Mouse (Mus musculus): Measurements from ENCODE around the gene Cdc42. TPM values are rescaled to one million over a fixed set of nuclear protein-coding genes. Genes with fewer than 3 reads are reported as not detected.

Gene Cdc42
- polyA plus RNA-seq, 1 experiment, result 422 TPM

GRCm38 (mm10) chr4:137287206-137287605 is 70.3 kb downstream of the Cdc42 start:
- DNase-seq (ENCODE audit: extremely low spot score in 1 of 2, low spot score in 1 of 2), result no peak

DNA sequence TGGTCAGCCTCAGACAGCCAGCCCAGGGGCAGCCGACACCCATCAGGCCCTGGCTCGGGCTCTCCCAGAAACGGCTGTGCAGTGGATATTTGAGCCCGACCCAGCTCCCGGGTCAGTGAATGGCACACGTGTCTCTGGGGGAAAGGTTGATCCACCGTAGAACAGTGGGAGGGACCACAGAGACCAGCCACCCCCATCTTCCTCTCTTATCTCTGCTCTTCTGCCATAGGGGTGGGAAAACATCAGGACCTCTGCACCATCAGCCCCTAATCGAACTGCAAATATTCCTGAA is 70.9 kb downstream of the Cdc42 start:
- DNase-seq (ENCODE audit: extremely low spot score in 1 of 2, low spot score in 1 of 2), result no peak

DNA sequence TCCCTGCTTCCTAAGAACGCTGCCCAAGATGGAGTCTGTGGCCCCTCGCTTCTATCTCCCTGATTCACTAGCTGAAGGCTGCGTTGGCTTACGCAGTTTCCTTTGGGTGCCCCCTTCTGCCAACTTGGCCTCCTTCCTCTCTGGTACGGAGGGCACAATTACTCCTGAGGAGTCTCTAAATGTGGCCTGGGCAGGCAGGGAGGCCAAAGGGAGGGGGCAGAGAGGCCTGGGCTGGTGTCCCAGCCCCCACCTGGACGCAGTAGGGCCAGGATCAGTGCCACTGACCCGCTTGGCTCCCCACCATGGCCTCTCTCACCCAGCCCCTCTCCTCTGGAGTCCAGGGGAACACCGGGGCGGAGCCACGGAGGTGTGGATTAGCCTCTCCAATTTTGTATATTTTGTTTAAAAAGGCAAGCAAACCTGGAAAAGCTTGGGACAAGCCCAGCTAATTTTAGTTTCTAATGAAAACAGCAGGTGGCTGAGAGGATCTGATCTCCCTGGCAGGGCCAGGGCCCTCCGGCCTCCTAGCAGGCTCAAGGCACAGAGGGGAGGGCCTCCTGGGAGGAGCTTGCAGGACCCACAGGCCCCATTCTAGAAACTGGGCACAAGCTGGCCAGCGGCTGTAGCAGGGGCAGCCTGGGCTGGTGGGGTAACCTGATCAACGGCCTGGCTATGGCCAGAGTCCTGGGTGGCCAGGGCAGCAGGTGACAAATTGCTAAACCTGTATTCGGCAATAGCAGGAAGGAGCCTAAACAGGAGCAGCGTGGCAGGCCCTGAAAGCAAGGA is 71.5 kb downstream of the Cdc42 start:
- no peak for DNase-seq (ENCODE audit: extremely low spot score in 1 of 2, low spot score in 1 of 2)

DNA sequence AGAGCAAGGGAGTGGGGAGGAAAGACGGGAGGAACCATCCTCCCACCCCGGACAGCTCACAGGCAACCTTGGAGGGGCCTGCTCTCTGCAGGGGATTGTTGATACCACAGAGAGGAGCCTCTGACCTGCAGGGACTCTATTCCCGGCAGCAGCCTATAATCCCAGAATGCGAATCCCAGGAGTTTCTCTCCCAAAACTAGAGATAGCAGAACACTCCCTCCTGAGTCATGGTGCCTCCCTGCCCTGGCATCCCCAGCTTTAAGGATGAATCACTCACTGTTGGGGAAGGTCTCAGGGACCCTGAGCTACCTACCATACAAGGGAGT is 74.2 kb downstream of the Cdc42 start:
- no peak for DNase-seq (ENCODE audit: extremely low spot score in 1 of 2, low spot score in 1 of 2)

DNA sequence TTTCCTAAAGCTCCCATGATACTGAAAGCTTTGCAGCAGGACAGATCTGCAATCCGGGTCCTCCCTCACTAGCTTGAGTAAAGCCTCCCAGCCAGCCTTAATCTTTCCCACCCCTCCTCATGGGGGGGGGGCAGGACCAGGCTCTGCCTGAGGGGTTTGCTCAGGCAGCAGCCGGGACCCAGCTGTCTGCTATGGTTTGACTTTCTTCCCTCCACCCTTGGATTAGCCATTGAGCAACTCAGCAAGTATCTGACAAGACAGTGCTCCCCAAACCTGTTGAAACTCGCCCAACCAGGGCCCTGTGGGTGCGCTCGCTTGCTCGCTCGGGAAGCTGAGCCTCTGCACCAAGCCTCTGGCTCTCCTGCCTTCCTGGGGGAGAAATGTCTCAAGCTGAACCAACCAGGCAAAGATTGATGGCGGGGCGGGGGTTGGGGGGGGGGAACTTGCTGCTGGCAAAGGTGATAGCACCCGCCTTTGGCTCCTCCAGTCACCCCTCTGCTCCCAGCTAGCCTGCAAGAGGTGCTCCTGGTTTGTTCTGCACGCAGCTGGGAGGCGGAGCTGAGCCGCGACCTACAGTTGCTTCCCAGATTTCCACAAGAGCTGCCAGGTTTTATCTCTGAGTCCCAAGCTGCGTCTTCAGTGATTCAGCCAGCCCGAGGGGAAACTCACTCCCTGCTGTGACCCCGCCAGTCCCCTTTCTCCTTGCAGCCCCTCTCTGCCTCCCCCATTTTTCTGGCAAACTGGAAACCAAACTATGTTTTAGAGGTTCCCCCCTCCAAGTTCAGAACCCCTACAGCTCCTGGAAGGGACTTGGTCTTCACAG is 74.7 kb downstream of the Cdc42 start:
- DNase-seq (ENCODE audit: extremely low spot score in 1 of 2, low spot score in 1 of 2), result no peak

GRCm38 (mm10) chr4:137282122-137282521 is 75.4 kb downstream of the Cdc42 start:
- DNase-seq (ENCODE audit: extremely low spot score in 1 of 2, low spot score in 1 of 2), result no peak

DNA sequence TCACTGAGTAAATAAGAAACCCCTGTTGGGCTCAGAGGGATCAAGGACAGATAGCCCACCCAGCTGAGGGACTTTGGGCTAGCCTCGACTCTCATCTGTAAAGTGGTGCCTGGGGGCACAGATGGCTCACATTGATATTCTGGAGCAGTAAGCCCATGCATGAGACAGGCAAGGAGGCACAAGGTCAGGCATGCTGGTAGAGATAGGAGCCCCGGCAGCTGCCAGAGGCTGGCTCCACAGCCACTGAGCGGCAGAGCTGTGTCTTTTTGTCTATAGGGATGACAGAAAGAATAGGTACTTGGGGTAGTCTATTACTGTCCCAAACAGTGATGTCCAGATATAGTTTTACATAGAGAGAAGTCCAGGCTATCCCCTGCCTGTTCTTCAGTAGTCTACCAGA is 76.2 kb downstream of the Cdc42 start:
- no peak for DNase-seq (ENCODE audit: extremely low spot score in 1 of 2, low spot score in 1 of 2)

- no peak for DNase-seq (ENCODE audit: extremely low spot score in 1 of 2, low spot score in 1 of 2)
These were observed 78.2 kb downstream of the Cdc42 start for GRCm38 (mm10) chr4:137279346-137279745.

DNA sequence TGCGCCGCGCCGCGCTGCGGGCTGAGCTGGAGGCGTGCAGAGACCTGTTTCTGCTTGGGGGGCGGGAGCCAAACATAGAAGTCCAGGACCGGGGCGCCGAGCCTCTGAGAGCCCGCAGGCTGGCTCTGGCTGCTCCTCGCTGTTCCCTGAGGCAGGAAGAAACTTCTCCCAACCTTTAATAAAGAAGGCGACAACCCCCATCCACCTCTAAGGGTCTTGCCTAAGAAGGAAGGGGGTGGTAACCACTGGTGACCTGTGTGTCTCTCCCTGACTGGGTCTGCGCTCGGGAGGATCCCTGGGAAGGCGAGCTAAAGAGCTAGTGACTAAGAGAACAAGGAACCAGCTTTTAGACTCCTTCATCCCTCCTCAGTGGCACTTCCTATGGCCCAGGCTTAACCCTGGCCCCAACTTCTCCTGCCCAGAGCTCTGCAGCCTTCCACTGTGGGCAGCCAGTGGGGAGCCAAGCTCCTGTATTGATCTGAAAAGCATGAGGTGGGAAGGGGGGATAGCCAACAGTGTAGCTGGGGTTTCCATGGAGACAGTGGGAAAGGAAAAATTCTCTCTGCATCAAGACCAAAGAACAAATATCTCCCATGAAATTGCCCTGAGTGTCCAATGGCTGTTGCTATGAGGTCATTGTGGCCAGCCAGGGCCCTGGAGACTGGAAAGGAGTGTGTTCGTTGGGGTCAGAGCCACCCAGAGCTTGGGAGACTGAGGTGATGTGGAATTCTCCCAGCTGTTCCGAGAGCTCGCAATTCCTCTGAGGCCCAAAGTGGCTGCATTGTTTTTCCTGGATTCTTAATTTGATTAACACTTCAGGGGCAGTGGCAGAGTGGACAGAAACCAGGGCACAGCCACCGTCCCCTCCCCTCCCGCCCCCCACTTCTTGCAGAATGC is 79.1 kb downstream of the Cdc42 start:
- no peak for DNase-seq (ENCODE audit: extremely low spot score in 1 of 2, low spot score in 1 of 2)

DNA sequence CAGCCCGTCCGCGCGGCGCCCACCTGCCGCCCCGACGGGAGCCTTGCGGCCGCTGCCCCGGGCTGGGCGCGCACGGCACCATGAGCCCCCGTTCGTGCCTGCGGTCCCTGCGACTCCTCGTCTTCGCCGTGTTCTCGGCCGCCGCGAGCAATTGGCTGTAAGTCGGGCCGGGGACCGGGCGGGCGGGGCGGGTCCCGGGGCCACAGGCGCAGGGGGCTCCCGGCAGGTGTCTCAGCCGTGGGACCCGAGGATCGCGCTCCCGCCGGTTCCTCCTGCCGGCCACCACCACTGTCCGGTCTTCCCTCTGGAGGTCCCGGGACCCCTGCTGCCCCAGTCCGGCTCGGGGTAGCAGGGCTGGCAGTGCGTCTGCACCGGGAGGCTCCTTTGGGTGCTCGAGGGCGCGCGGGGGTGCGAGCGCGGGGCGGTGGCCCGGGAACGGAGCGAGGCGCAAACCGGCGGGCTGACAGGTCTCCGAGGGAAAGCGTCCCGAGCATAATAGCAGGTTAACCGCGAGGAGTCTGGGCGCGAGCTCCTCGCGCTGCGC is 79.8 kb downstream of the Cdc42 start:
- DNase-seq (ENCODE audit: extremely low spot score in 1 of 2, low spot score in 1 of 2), result no peak

DNA sequence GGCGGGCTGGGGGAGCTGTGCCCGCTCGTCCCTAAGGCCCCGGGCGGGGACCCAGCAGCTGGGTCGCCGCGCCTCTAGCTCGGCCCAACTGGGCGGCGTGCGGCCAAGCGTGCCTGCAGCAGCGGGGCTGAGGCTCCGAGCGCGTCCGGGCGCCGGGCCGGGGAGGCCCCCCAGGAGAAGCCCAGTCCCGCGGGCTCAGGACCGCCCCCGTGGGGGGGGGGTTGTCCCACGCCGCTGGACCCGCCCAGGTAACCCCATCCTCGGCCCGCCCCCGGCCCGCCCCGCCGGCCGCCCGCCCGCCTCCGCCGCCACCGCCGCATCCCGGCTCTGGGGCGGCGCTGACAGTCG is 80.4 kb downstream of the Cdc42 start, which contains the start of gene Wnt4:
TSS of gene Wnt4 (plus strand) at position 324 of the 348 bp plus-strand sequence.
- no peak for DNase-seq (ENCODE audit: extremely low spot score in 1 of 2, low spot score in 1 of 2)

DNA sequence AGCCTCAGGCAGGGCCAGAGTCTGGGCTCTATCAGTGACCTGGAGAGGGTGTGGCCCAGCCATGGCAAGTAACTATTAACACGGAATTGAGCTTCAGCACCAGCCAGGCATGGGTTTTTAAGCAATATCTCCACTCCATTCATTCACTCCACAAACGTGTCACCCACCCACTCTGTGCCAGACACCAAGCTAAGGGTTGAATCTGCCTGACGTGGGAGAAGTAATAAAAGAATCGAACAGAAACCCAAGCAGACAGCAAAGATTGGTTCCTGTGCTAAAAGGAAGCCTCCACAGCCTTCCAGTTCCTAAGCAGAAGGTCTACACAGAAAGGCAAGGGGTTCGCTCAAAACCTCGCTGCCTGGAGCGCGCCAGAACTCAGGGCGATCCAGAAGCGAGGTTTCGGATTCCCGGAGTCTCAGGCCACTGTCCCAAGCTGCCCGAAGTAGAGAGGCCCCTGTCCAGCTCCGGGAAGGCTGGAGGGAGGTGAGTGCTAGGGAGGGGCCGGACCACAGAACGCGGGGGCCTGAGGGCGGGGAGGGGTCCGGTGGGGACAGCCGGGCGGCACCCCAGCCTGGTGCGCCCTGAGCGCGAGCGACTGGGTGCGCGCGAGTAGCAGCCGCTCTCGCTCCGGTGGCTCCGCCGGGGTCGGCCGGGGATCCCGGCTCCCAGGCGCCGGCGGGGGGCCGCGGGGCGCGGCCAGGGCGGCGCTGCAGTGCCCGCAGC is 80.9 kb downstream of the Cdc42 start:
- DNase-seq (ENCODE audit: extremely low spot score in 1 of 2, low spot score in 1 of 2), result peak in 1 of 2 experiments; percentile 59

DNA sequence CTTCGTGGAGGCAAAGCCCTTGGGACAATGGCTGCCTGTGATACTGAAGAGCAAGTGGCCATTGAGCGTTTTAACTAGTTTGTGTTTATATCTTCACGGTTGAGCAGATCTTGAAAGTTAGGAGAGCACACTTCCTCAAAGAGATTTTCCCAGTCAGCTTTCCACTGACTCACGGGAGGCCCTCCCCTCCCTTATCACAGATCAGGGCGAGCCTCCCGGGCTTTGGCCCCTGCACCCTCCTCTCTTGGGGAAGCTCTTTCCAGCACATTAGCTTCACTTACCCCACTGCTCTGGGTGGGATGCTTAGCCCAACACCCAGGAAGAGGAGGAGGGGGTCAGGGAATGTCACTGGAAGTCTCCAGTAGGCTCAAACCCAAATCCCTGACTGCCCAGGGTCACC is 83.2 kb downstream of the Cdc42 start:
- no peak for DNase-seq (ENCODE audit: extremely low spot score in 1 of 2, low spot score in 1 of 2)

GRCm38 (mm10) chr4:137271856-137272255 is 85.7 kb downstream of the Cdc42 start:
- DNase-seq (ENCODE audit: extremely low spot score in 1 of 2, low spot score in 1 of 2), result no peak

Other genes with a start within 250 kb of the Cdc42 start
- gene Wnt4, start 80.2 kb downstream of the Cdc42 start, polyA plus RNA-seq (2012; rRNA removed), result 8.7 and 9.6 TPM in 2 replicates
- not detected in 2 replicates for gene Cela3a, start 52.1 kb upstream of the Cdc42 start, polyA plus RNA-seq (2012; rRNA removed)
- 0.15 TPM in 1 of 2 replicates, not detected in the other for gene Cela3b, start 72.8 kb upstream of the Cdc42 start, polyA plus RNA-seq (2012; rRNA removed)
- not detected in 2 replicates for gene 1700013G24Rik, start 95.6 kb upstream of the Cdc42 start, polyA plus RNA-seq (2012; rRNA removed)
- gene Hspg2, start 111.0 kb upstream of the Cdc42 start, polyA plus RNA-seq (2012; rRNA removed), result 3.5 and 4.0 TPM in 2 replicates
- gene Ldlrad2, start 216.8 kb upstream of the Cdc42 start, polyA plus RNA-seq (2012; rRNA removed), result not detected in 2 replicates
- 171 and 180 TPM in 2 replicates for gene Usp48, start 236.0 kb upstream of the Cdc42 start, polyA plus RNA-seq (2012; rRNA removed)

All from frontal cortex, adult 2 months (tissue).